Mouse (Mus musculus) lung, adult 2 months (tissue): ENCODE data around the gene Rgs3.

Experiments used
- CTCF ChIP-seq: fragments of 200-500 bp; IDR thresholded peaks from 2 replicates; pipeline ENCODE4 v1.5.1; 2011; ENCODE audit warnings: mild to moderate bottlenecking, low read length, control low read depth; ENCODE audit not compliant: insufficient read depth
- POLR2A ChIP-seq: fragments of 200-500 bp; IDR thresholded peaks from 2 replicates; pipeline ENCODE4 v1.6.1; 2011; ENCODE audit warnings: low read depth, mild to moderate bottlenecking, control low read depth, low read length, borderline replicate concordance; ENCODE audit errors: extremely low read depth

GRCm38 (mm10) chr4:62735878-62736277, 176.2 kb downstream of the Rgs3 start:
- no peak for TF ChIP-seq POLR2A
- no peak for TF ChIP-seq CTCF
